Mouse (Mus musculus) midbrain, embryonic 16.5 days (tissue): ENCODE measurements around the gene Ckm. TPM values are rescaled to one million over a fixed set of nuclear protein-coding genes. Genes with fewer than 3 reads are reported as not detected.
A peak's percentile ranks its signal among the peaks of the same experiment; 100 is the strongest.

Experiments
- ATAC-seq: fragments of 200-750 bp; cut with Nextera tagmentation; 2 replicates; pipeline ENCODE4 v1.8.0; 2017; ENCODE audit warnings: moderate TSS enrichment
- H3K27ac ChIP-seq: fragments of 300-500 bp; sonication (generic); 2 replicates; pipeline ENCODE4 v1.5.1; 2014; ENCODE audit warnings: mild to moderate bottlenecking, low read length, mixed read lengths
- H3K27me3 ChIP-seq: fragments of 300-500 bp; sonication (generic); 2 replicates; pipeline ENCODE4 v1.6.1; 2014; ENCODE audit warnings: low read depth, low read length, mixed read lengths; ENCODE audit not compliant: control insufficient read depth, insufficient read depth
- H3K36me3 ChIP-seq: fragments of 300-500 bp; sonication (generic); 2 replicates; pipeline ENCODE4 v1.6.1; 2014; ENCODE audit warnings: mild to moderate bottlenecking, low read length, moderate library complexity, mixed read lengths; ENCODE audit not compliant: control insufficient read depth, insufficient read depth
- H3K4me1 ChIP-seq: fragments of 300-500 bp; sonication (generic); 2 replicates; pipeline ENCODE4 v1.6.1; 2014; ENCODE audit warnings: mild to moderate bottlenecking, low read length, mixed read lengths; ENCODE audit not compliant: control insufficient read depth, insufficient read depth
- H3K4me2 ChIP-seq: fragments of 300-500 bp; sonication (generic); 2 replicates; pipeline ENCODE4 v1.6.1; 2014; ENCODE audit warnings: mild to moderate bottlenecking, low read length, mixed read lengths
- H3K4me3 ChIP-seq: fragments of 300-500 bp; sonication (generic); 2 replicates; pipeline ENCODE4 v1.5.1; 2014; ENCODE audit warnings: low read depth, mild to moderate bottlenecking, low read length, moderate library complexity, mixed read lengths
- H3K9ac ChIP-seq: fragments of 300-500 bp; sonication (generic); 2 replicates; pipeline ENCODE4 v1.6.1; 2014; ENCODE audit warnings: low read depth, low read length, mixed read lengths
- H3K9me3 ChIP-seq: fragments of 300-500 bp; sonication (generic); replicated peaks from 2 replicates; pipeline ENCODE4 v1.6.1; 2014; ENCODE audit warnings: mild to moderate bottlenecking, low read length, mixed read lengths; ENCODE audit not compliant: control insufficient read depth, poor library complexity, severe bottlenecking
- WGBS: fragments of 180-500 bp; shearing (Covaris S2); extraction: QIAGEN DNeasy Blood & Tissue Kit; methylation state at CpG from one replicate; pipeline ENCODE4 v1.1.7; 2014; 5-methylcytosine and 5-hydroxymethylcytosine counted together
- polyA plus RNA-seq: library from polyadenylated mRNA; unstranded; fragments of >200 nt; fragmentation: Nextera tagmentation; extraction: Ambion mirVana; gene quantifications from 2 replicates; pipeline ENCODE4 v1.2.1, GENCODE M21; 2015

Ckm gene
- polyA plus RNA-seq, 1 experiment from 2014 or later, result 0.35 TPM

GRCm38 (mm10) chr7:19420821-19421636, 16.5 kb downstream of the Ckm start:
- H3K27me3 ChIP-seq, result peaks cover 15% of the 10 kb centered on the region
- peaks cover 4% of the 10 kb centered on the region for H3K36me3 ChIP-seq
- no peaks in the 10 kb centered on the region for H3K9me3 ChIP-seq
- 12% methylated on average over 43 of the region's 43 CpGs for WGBS
- H3K27ac ChIP-seq, result no peak overlapping the region
- H3K4me3 ChIP-seq, result peak overlapping the region; percentile 50
- ATAC-seq, result peak; percentile 96
- peak overlapping the region; percentile 60 for H3K9ac ChIP-seq
- peaks cover 3% of the 10 kb centered on the region for H3K4me1 ChIP-seq
- peak overlapping the region; percentile 86 for H3K4me2 ChIP-seq

DNA sequence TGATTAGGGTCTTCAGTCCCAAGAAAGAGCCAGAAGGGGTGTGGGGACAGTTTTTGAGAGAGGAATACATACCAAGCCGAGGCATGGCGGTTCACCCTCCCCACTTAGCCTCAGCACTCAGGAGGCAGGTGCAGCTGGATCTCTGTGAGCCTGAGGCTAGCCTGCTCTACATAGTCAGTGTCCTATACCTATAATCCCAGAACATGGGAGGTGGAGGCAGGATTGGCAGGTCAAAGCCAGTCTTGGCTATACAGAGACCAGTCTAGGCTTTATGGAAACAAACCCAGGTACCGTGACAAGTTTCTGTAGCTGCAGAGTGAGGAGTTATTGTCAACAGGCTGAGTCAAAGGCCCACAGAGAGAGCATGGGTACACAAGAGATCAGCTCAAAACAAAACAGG, 18.5 kb downstream of the Ckm start:
- no peaks in the 10 kb centered on the region for H3K9me3 ChIP-seq
- no peak overlapping the region for H3K4me2 ChIP-seq
- H3K27ac ChIP-seq, result no peak overlapping the region
- WGBS, result 81% methylated on average over 3 of the region's 3 CpGs
- H3K4me1 ChIP-seq, result peaks cover 3% of the 10 kb centered on the region
- no peak overlapping the region for H3K4me3 ChIP-seq
- peaks cover 17% of the 10 kb centered on the region for H3K36me3 ChIP-seq
- ATAC-seq, result no peak
- no peak overlapping the region for H3K9ac ChIP-seq
- H3K27me3 ChIP-seq, result peaks cover 15% of the 10 kb centered on the region

DNA sequence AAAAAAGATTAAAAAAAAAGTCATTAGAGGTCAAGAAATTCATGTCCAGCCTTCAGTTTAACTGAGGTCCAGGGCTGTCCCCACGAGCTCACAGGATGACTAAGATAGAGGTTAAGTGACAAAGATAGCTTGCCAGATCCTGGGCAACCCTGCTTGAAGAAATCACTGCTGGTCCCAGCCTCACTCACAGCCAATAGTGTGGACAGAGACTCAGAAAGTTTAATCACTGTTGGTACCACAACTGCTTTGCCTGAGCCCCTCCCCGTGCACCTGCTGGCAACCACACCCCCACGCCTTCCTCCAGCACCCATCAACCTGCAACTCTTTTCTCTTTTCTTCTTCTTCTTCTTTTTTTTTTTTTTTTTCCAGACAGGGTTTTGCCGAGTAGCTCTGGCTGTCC, 19.5 kb downstream of the Ckm start:
- ATAC-seq, result no peak
- Histone ChIP-seq H3K27me3 (peaks cover 11% of the 10 kb centered on the region), H3K36me3 (peaks cover 20% of the 10 kb centered on the region), H3K9me3 (no peaks in the 10 kb centered on the region), H3K27ac (no peak overlapping the region), H3K9ac (no peak overlapping the region), H3K4me3 (no peak overlapping the region), H3K4me1 (peaks cover 3% of the 10 kb centered on the region), H3K4me2 (no peak overlapping the region)
- 72% methylated on average over 4 of the region's 4 CpGs for WGBS

DNA sequence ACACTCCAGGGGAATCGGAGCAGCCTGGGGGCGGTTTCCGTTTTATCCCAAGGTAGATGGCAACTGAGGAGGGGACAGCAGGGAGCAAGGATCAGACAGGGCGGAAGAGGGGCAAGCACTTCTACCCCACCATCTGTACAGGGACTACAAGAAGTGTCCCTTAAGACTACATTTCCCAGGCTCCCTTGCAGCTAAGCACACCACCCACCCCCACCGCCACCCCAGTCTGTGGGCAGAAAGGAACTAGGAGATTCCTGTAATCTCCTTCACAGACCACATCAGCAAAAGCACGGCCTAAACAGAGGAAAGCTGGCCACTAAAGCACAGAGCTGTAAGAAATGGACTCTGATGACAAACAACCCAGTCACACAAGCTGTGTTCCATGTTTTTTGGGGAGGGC, 21.8 kb downstream of the Ckm start:
- Histone ChIP-seq H3K9me3 (no peaks in the 10 kb centered on the region), H3K27ac (no peak overlapping the region), H3K36me3 (peaks cover 34% of the 10 kb centered on the region), H3K4me3 (no peak overlapping the region), H3K9ac (no peak overlapping the region), H3K27me3 (no peaks in the 10 kb centered on the region; the same call in 1 of the 2 replicates), H3K4me2 (no peak overlapping the region), H3K4me1 (no peaks in the 10 kb centered on the region)
- no peak for ATAC-seq
- 74% methylated on average over 6 of the region's 6 CpGs for WGBS

DNA sequence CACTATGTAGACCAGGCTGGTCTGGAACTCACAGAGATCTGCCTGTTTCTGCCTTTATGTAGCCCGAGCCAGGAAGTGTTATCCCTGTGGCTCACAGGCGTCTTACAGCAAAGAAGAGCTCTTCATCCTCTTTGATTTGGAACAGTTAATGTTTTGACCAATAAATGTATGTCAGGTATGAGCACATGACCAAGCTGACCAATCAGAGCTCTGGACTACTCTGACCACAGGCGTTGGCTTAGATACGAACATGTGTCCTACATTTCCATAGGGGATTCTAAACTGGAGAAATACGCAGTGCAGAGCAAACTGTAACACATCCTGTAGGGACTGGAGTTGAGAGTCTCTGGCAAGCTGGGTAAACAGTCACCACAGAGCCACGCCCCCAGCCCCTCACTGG, 22.3 kb downstream of the Ckm start:
- no peak overlapping the region for H3K27ac ChIP-seq
- H3K36me3 ChIP-seq, result peaks cover 39% of the 10 kb centered on the region
- no peak overlapping the region for H3K4me3 ChIP-seq
- 84% methylated on average over 6 of the region's 6 CpGs for WGBS
- no peaks in the 10 kb centered on the region for H3K9me3 ChIP-seq
- H3K4me1 ChIP-seq, result no peaks in the 10 kb centered on the region
- no peaks in the 10 kb centered on the region; the same call in 1 of the 2 replicates for H3K27me3 ChIP-seq
- no peak overlapping the region for H3K9ac ChIP-seq
- no peak for ATAC-seq
- H3K4me2 ChIP-seq, result no peak overlapping the region

DNA sequence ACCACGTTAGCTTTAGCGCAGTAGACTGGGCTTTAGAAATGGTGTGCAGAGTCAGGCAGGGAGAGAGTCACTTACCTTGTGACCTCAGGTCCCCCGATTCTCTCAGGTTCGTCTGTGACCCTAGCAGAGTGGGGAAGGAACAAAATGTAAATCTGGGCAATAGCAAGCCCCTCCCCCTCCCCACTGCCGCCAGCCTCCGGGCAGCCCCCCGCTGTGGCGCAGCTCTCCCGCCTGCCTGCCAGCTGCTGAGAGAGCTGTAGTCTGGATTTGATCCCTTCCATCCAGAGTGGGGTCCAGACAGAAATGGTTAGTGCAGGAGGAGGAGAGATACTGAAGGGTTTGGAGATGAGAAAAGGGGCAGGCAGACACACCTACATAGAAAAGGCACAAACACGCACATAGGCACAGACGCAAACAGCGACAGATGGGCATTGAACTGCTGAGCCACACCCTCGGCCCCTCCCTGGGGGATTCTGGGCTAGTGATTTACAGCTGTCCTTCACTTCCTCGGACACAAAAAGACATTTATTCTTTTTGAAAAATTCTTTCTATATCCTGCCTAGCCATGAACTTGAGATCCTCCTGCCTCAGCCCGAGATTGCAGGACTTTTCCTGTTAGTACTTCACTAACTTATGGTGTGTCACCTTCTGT, 23.5 kb downstream of the Ckm start:
- 61% methylated on average over 15 of the region's 15 CpGs for WGBS
- no peaks in the 10 kb centered on the region for H3K27me3 ChIP-seq
- no peak overlapping the region for H3K4me3 ChIP-seq
- peaks cover 49% of the 10 kb centered on the region for H3K36me3 ChIP-seq
- H3K4me1 ChIP-seq, result no peaks in the 10 kb centered on the region
- no peaks in the 10 kb centered on the region for H3K9me3 ChIP-seq
- H3K27ac ChIP-seq, result no peak overlapping the region
- no peak for ATAC-seq
- no peak overlapping the region for H3K9ac ChIP-seq
- H3K4me2 ChIP-seq, result no peak overlapping the region

DNA sequence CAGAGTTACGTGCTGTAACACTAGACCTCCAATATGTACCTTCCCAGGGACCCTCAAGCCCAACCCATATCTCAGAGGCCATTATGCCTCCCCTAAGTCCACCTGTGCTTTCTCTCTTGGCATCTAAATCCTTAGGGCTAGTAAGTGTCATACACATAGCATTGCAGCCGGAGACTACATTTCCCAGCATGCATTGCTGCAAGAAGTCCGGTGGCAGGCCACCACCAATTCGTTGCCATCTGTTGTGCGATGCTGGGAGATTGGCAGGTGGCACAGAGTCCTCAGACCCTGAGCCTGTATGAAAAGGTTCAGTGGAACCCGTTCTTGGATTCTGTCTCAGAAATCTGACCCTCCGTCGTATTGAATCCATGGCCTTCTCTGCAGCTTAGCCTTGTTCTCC, 25.1 kb downstream of the Ckm start:
- no peak overlapping the region for H3K27ac ChIP-seq
- H3K27me3 ChIP-seq, result no peaks in the 10 kb centered on the region
- ATAC-seq, result no peak
- no peak overlapping the region for H3K9ac ChIP-seq
- peaks cover 64% of the 10 kb centered on the region for H3K36me3 ChIP-seq
- no peak overlapping the region for H3K4me2 ChIP-seq
- H3K4me1 ChIP-seq, result no peaks in the 10 kb centered on the region
- H3K4me3 ChIP-seq, result no peak overlapping the region
- WGBS, result 68% methylated on average over 8 of the region's 8 CpGs
- H3K9me3 ChIP-seq, result no peaks in the 10 kb centered on the region

DNA sequence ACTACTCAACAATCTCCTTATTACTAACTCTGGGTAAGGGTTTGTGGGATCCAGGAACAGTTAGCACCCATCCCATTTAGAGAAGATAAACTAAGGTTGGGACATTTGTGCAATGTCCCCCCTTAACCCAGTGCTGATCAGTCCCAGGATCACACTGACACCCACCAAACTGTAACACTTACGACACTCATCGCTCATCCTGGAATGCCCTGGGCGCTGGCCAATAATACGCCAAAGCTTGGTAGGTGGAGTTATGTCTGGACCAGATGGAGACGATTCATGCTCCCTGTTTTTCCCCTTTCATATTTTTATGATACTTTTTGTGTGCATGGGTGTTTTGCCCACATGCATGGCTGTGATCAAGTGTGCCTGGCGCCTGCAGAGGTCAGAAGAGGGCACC, 25.8 kb downstream of the Ckm start:
- no peaks in the 10 kb centered on the region for H3K9me3 ChIP-seq
- H3K27ac ChIP-seq, result no peak overlapping the region
- peaks cover 63% of the 10 kb centered on the region for H3K36me3 ChIP-seq
- WGBS, result 92% methylated on average over 6 of the region's 6 CpGs
- H3K4me1 ChIP-seq, result no peaks in the 10 kb centered on the region
- no peak for ATAC-seq
- no peak overlapping the region for H3K9ac ChIP-seq
- H3K4me3 ChIP-seq, result no peak overlapping the region
- H3K4me2 ChIP-seq, result no peak overlapping the region
- H3K27me3 ChIP-seq, result no peaks in the 10 kb centered on the region

- Histone ChIP-seq H3K9ac (no peak overlapping the region), H3K4me1 (no peaks in the 10 kb centered on the region), H3K4me2 (no peak overlapping the region), H3K9me3 (no peaks in the 10 kb centered on the region), H3K27ac (no peak overlapping the region), H3K36me3 (peaks cover 69% of the 10 kb centered on the region), H3K4me3 (no peak overlapping the region), H3K27me3 (no peaks in the 10 kb centered on the region)
- ATAC-seq, result no peak
- WGBS, result 97% methylated on average over 2 of the region's 2 CpGs
Measured at GRCm38 (mm10) chr7:19432475-19432874, 27.9 kb downstream of the Ckm start.
